Mouse (Mus musculus) erythroblast, embryonic 14.5 days (primary cell): ENCODE measurements around the gene Ube3b.

Experiments
- GATA1 ChIP-seq: IDR thresholded peaks from 2 replicates; pipeline ENCODE4 v1.6.1; 2012; ENCODE audit warnings: low read length, inconsistent platforms, mixed read lengths
- TAL1 ChIP-seq: IDR thresholded peaks from 3 replicates; pipeline ENCODE4 v1.6.1; 2012; ENCODE audit warnings: low read length, inconsistent platforms, mixed read lengths

- TF ChIP-seq GATA1 (no peak), TAL1 (no peak)
Measured at GRCm38 (mm10) chr5:114371731-114372473, 8.5 kb upstream of the Ube3b start.
